Mouse (Mus musculus): Measurements from ENCODE around the gene Xndc1. TPM values are rescaled to one million over a fixed set of nuclear protein-coding genes. Genes with fewer than 3 reads are reported as not detected.
"Not testable (repeated sequence)": the region's sequence is repeated elsewhere in the genome, so short reads cannot be mapped to it uniquely, and the experiment has no call there.

Xndc1 gene
- polyA plus RNA-seq, 1 experiment from 2014 or later, result 21.6 TPM

DNA sequence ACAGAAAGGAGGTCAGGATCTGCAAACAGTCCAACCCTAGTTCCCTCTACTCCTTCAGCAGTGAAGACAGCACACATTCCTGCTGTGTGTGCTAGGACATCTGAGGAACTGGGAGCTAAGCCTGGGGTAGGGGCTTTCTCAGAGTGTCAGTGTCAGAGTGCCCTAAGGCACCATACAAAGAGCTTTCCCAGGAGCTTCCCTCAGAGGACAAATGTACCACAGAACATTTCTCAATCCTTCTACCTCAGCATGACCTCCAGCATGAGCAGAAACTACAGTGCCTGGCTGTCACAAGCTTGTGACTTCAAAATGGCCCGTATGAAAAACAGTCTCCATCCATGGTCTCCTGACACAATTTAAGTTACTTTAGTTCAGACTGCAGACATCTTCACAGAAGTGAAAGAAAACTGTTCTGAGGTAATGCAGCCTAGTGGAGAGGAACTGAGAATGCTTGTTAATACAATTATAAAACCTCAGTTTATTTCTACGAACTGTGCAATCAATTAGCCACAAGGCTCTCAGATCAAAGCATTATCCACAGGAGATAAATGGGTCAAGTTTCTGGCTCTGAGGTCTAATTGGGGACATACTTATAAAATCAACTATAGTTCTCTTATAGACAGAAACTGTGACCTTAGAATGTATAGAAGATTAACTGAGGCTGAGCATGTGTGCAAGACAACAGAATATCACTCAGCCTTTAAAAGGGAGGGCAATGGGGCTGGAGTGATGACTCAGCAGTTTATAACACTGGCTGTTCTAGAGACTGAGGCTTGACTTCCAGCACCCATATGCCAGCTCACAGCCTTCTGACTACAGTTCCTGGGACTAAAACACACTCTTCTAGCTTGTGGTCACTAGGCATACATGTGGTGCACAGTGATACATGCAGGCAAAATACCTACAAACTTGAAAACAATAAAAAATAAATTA is 39.9 kb upstream of the Xndc1 start:
- H3K27ac ChIP-seq (ENCODE audit: low read length), result no peak overlapping the region
- H3K27me3 ChIP-seq (ENCODE audit: control insufficient read depth, insufficient read depth, low read length), result no peaks in the 10 kb centered on the region
- H3K36me3 ChIP-seq (ENCODE audit: control insufficient read depth, insufficient read depth), result peaks cover 40% of the 10 kb centered on the region
- ATAC-seq (replicated peaks; ENCODE audit: extremely low read depth, insufficient read depth, low FRiP score), result no peak
- no peaks in the 10 kb centered on the region for H3K9me3 ChIP-seq (replicated peaks; ENCODE audit: control insufficient read depth, low read length)
- no peak overlapping the region for H3K4me2 ChIP-seq (ENCODE audit: low read depth, low read length)
- H3K4me3 ChIP-seq (ENCODE audit: low read length), result no peak overlapping the region
- WGBS, result 90% methylated on average over 2 of the region's 2 CpGs
- no peaks in the 10 kb centered on the region for H3K4me1 ChIP-seq (ENCODE audit: control insufficient read depth, insufficient read depth, low read length)
- H3K9ac ChIP-seq (ENCODE audit: low read length), result no peak overlapping the region

DNA sequence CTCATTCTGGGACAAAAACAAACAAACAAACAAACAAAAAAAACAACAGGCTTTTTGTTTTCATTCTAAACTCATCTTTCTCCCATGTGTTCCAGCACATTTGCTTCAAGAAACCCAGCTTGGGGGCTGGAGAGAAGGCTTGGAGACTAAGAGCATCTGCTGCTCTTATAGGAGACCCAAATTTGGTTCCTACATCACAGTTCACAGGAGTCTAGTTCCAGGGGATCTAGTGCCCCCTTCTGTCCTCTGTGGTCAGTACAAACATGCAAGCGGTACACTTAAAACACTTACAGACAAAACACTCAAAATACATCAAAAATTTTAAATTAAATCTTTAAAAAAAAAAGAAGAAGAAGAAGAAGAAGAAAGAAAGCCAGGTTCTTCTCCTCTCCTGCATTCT is 30.4 kb upstream of the Xndc1 start:
- Histone ChIP-seq H3K4me1 (ENCODE audit: control insufficient read depth, insufficient read depth, low read length) (no peaks in the 10 kb centered on the region), H3K9ac (ENCODE audit: low read length) (no peak overlapping the region), H3K36me3 (ENCODE audit: control insufficient read depth, insufficient read depth) (peaks cover 35% of the 10 kb centered on the region), H3K4me3 (ENCODE audit: low read length) (no peak overlapping the region), H3K27me3 (ENCODE audit: control insufficient read depth, insufficient read depth, low read length) (no peaks in the 10 kb centered on the region), H3K4me2 (ENCODE audit: low read depth, low read length) (no peak overlapping the region), H3K27ac (ENCODE audit: low read length) (no peak overlapping the region), H3K9me3 (replicated peaks; ENCODE audit: control insufficient read depth, low read length) (no peaks in the 10 kb centered on the region)
- no peak for ATAC-seq (replicated peaks; ENCODE audit: extremely low read depth, insufficient read depth, low FRiP score)
- WGBS, result 97% methylated on average over 1 of the region's 1 CpGs

DNA sequence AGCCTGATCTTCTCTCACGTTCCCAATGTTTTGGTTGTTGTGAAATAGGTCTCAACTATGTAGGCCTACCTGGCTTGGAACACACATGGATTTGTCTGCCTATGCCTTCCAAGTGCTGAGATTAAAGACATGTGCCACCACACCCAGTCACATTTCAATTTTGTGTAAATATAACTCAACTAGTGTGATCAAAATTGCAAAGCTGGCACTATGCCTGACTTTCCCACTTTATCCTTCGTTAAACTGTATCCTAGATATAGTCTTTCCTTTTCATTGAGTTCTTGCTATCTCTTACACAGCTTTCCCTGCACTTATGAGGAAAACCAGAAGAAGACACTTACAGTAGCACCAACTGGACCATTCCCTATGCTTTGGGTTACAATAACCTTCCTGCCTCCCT is 29.8 kb upstream of the Xndc1 start:
- Histone ChIP-seq H3K36me3 (ENCODE audit: control insufficient read depth, insufficient read depth) (peaks cover 33% of the 10 kb centered on the region), H3K9me3 (replicated peaks; ENCODE audit: control insufficient read depth, low read length) (no peaks in the 10 kb centered on the region), H3K27ac (ENCODE audit: low read length) (no peak overlapping the region), H3K27me3 (ENCODE audit: control insufficient read depth, insufficient read depth, low read length) (no peaks in the 10 kb centered on the region), H3K9ac (ENCODE audit: low read length) (no peak overlapping the region), H3K4me1 (ENCODE audit: control insufficient read depth, insufficient read depth, low read length) (no peaks in the 10 kb centered on the region), H3K4me2 (ENCODE audit: low read depth, low read length) (no peak overlapping the region), H3K4me3 (ENCODE audit: low read length) (no peak overlapping the region)
- 75% methylated on average over 2 of the region's 2 CpGs for WGBS
- ATAC-seq (replicated peaks; ENCODE audit: extremely low read depth, insufficient read depth, low FRiP score), result no peak

DNA sequence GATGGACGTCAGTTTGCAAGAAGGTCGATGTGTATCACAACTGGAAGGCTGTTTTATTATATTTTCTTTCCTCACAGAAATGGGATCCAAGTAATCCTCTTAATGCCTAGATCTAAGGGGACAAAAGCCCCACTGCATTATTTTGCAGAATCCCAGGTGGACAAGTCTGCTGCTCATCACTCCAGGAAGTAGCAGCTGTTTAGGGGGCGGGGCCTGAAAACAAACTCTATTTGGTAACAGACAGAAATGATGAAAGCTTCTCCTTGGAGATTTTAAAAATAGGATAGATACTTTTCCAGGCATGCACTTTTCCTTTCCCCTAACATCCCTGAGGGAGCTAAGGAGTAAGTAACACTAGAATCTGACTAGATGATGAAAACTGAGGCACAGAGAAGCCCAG is 28.0 kb upstream of the Xndc1 start:
- Histone ChIP-seq H3K36me3 (ENCODE audit: control insufficient read depth, insufficient read depth) (peaks cover 39% of the 10 kb centered on the region), H3K9ac (ENCODE audit: low read length) (no peak overlapping the region), H3K27me3 (ENCODE audit: control insufficient read depth, insufficient read depth, low read length) (no peaks in the 10 kb centered on the region), H3K4me1 (ENCODE audit: control insufficient read depth, insufficient read depth, low read length) (no peaks in the 10 kb centered on the region), H3K9me3 (replicated peaks; ENCODE audit: control insufficient read depth, low read length) (no peaks in the 10 kb centered on the region), H3K27ac (ENCODE audit: low read length) (no peak overlapping the region), H3K4me2 (ENCODE audit: low read depth, low read length) (no peak overlapping the region), H3K4me3 (ENCODE audit: low read length) (no peak overlapping the region)
- no peak for ATAC-seq (replicated peaks; ENCODE audit: extremely low read depth, insufficient read depth, low FRiP score)
- WGBS, result 91% methylated on average over 3 of the region's 3 CpGs

DNA sequence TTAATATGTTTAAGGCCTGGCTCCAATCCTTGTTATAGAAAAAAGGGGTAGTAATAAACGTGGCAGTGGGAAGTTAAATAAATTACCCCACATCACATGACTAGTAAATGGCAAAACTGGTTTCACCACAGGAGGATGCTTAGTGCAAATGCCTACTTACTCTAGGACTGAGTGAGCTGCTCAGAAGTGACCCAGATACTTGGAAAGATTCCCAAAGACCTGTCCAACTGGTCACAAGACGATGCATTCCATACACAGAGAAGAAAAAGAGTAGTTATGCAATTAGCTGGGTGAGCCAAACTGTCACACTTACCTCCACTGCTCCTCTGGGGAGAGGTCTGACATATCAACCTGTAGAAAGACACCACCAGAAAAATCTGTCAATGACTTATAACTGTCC is 23.0 kb upstream of the Xndc1 start:
- no peaks in the 10 kb centered on the region for H3K27me3 ChIP-seq (ENCODE audit: control insufficient read depth, insufficient read depth, low read length)
- H3K9ac ChIP-seq (ENCODE audit: low read length), result no peak overlapping the region
- ATAC-seq (replicated peaks; ENCODE audit: extremely low read depth, insufficient read depth, low FRiP score), result no peak
- H3K27ac ChIP-seq (ENCODE audit: low read length), result no peak overlapping the region
- no peaks in the 10 kb centered on the region for H3K9me3 ChIP-seq (replicated peaks; ENCODE audit: control insufficient read depth, low read length)
- no peak overlapping the region for H3K4me3 ChIP-seq (ENCODE audit: low read length)
- H3K36me3 ChIP-seq (ENCODE audit: control insufficient read depth, insufficient read depth), result peaks cover 28% of the 10 kb centered on the region
- WGBS, result 54% methylated on average over 2 of the region's 2 CpGs
- no peak overlapping the region for H3K4me2 ChIP-seq (ENCODE audit: low read depth, low read length)
- no peaks in the 10 kb centered on the region for H3K4me1 ChIP-seq (ENCODE audit: control insufficient read depth, insufficient read depth, low read length)

DNA sequence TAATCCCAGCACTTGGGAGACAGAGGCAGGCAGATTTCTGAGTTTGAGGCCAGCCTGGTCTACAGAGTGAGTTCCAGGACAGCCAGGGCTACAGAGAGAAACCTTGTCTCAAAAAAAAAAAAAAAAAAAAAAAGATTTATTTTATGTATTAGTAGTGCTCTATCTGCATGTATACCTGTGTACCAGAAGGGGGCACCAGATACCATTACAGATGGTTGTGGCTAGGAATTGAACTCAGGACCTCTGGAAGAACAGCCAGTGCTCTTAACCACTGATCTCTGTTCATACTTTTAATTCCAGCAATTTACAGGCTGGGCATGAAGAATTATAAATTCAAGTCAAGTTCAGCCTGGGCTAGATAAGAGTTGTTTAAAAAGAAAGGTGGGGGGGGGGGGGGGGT is 16.8 kb upstream of the Xndc1 start:
- ATAC-seq (replicated peaks; ENCODE audit: extremely low read depth, insufficient read depth, low FRiP score); H3K4me2 ChIP-seq (ENCODE audit: low read depth, low read length); H3K9me3 ChIP-seq (replicated peaks; ENCODE audit: control insufficient read depth, low read length); H3K9ac ChIP-seq (ENCODE audit: low read length); H3K4me1 ChIP-seq (ENCODE audit: control insufficient read depth, insufficient read depth, low read length); H3K27ac ChIP-seq (ENCODE audit: low read length); H3K4me3 ChIP-seq (ENCODE audit: low read length); H3K36me3 ChIP-seq (ENCODE audit: control insufficient read depth, insufficient read depth); H3K27me3 ChIP-seq (ENCODE audit: control insufficient read depth, insufficient read depth, low read length): not testable (repeated sequence)

DNA sequence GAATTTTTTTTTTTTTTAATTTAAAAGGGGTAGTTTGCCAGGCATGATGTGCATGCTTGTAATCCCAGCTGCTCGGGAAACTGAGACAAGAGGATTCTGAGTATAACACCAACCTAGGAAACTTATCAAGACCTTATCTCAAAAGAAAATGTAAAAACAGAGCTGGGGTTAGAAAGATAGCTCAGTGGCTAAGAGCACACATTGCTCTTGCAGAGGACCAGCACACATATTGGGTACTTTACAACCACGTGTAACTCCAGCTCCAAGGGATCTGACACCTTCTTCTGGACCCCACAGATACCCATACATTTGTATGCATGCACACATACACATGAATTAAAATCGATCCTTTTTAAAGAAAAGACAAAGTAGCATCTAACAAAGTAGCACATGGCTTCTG is 4.0 kb upstream of the Xndc1 start:
- H3K4me1 ChIP-seq (ENCODE audit: control insufficient read depth, insufficient read depth, low read length), result peaks cover 10% of the 10 kb centered on the region
- no peak overlapping the region for H3K27ac ChIP-seq (ENCODE audit: low read length)
- no peak for ATAC-seq (replicated peaks; ENCODE audit: extremely low read depth, insufficient read depth, low FRiP score)
- peaks cover 2% of the 10 kb centered on the region; the same call in 1 of the 2 replicates for H3K36me3 ChIP-seq (ENCODE audit: control insufficient read depth, insufficient read depth)
- no peak overlapping the region for H3K4me2 ChIP-seq (ENCODE audit: low read depth, low read length)
- no peaks in the 10 kb centered on the region for H3K27me3 ChIP-seq (ENCODE audit: control insufficient read depth, insufficient read depth, low read length)
- no peak overlapping the region for H3K4me3 ChIP-seq (ENCODE audit: low read length)
- 73% methylated on average over 3 of the region's 3 CpGs for WGBS
- H3K9ac ChIP-seq (ENCODE audit: low read length), result no peak overlapping the region
- no peaks in the 10 kb centered on the region for H3K9me3 ChIP-seq (replicated peaks; ENCODE audit: control insufficient read depth, low read length)

DNA sequence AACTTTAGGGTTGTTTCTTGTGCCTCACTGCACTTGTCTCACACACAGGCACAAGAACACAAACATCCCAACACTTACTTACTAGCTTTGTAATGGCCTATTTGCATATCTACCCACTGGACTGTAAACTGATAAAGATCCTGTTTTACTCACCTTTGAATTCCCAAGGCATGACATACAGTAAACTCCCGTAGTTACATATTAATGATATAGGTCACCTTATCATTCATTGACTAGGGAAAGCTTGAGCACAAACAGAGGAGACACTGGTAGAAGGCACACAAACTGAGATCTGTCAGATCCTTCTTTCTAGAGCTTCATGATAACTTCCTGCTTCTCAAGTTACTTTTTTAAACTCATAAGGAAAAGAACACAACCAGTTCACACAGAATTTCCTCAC is 3.1 kb upstream of the Xndc1 start:
- Histone ChIP-seq H3K36me3 (ENCODE audit: control insufficient read depth, insufficient read depth) (peaks cover 2% of the 10 kb centered on the region; the same call in 1 of the 2 replicates), H3K9me3 (replicated peaks; ENCODE audit: control insufficient read depth, low read length) (no peaks in the 10 kb centered on the region), H3K27ac (ENCODE audit: low read length) (no peak overlapping the region), H3K9ac (ENCODE audit: low read length) (no peak overlapping the region), H3K4me2 (ENCODE audit: low read depth, low read length) (no peak overlapping the region), H3K4me1 (ENCODE audit: control insufficient read depth, insufficient read depth, low read length) (peaks cover 12% of the 10 kb centered on the region), H3K4me3 (ENCODE audit: low read length) (no peak overlapping the region), H3K27me3 (ENCODE audit: control insufficient read depth, insufficient read depth, low read length) (no peaks in the 10 kb centered on the region)
- no peak for ATAC-seq (replicated peaks; ENCODE audit: extremely low read depth, insufficient read depth, low FRiP score)
- WGBS, result 72% methylated on average over 1 of the region's 1 CpGs

DNA sequence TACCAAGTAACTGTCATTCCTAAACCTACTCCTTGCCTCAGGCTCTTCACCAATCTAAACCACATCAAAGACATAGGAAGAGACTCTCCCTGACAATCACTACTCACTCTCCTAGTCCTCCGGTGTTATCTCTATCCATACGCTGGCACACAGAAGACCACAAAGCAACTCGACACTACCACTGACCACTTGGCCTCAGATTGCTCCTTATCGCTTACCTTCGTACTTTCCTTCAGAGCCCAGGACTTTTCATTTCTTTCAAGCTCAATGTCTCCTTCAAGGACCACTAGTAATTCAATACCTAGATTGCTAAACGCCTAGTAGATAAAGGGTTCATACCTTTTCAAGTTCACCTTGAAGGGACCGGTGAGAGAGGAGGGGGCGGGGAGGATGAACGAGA is 1.4 kb upstream of the Xndc1 start:
- H3K4me1 ChIP-seq (ENCODE audit: control insufficient read depth, insufficient read depth, low read length), result peaks cover 12% of the 10 kb centered on the region
- peak overlapping the region; percentile 64 for H3K4me3 ChIP-seq (ENCODE audit: low read length)
- peak overlapping the region; percentile 72; the same call in 1 of the 2 replicates for H3K9ac ChIP-seq (ENCODE audit: low read length)
- 47% methylated on average over 9 of the region's 9 CpGs for WGBS
- H3K36me3 ChIP-seq (ENCODE audit: control insufficient read depth, insufficient read depth), result peaks cover 5% of the 10 kb centered on the region; the same call in 1 of the 2 replicates
- H3K9me3 ChIP-seq (replicated peaks; ENCODE audit: control insufficient read depth, low read length), result no peaks in the 10 kb centered on the region
- no peak for ATAC-seq (replicated peaks; ENCODE audit: extremely low read depth, insufficient read depth, low FRiP score)
- H3K4me2 ChIP-seq (ENCODE audit: low read depth, low read length), result peak overlapping the region; percentile 75
- H3K27ac ChIP-seq (ENCODE audit: low read length), result no peak overlapping the region
- no peaks in the 10 kb centered on the region for H3K27me3 ChIP-seq (ENCODE audit: control insufficient read depth, insufficient read depth, low read length)

Measured in heart, embryonic 16.5 days (tissue).